Mouse (Mus musculus) lung, embryonic 14.5 days (tissue): ENCODE measurements at regions not wholly inside any gene's neighbourhood (a gene's known extent, or its start where the extent isn't known, plus 50 kb on each side); places are given as distances from the start of the nearest gene placed in this dataset.

Source experiments
- ATAC-seq: fragments of 200-750 bp; cut with Nextera tagmentation; 2 replicates; pipeline ENCODE4 v1.8.0; 2017; ENCODE audit warnings: mild to moderate bottlenecking, moderate TSS enrichment, moderate library complexity; ENCODE audit not compliant: insufficient read depth
- DNase-seq: peaks from one replicate; pipeline ENCODE4 v3.0.0-alpha.2; 2015
- H3K27ac ChIP-seq: fragments of 300-500 bp; sonication (generic); 2 replicates; pipeline ENCODE4 v1.5.1; 2014; ENCODE audit warnings: low read depth, mild to moderate bottlenecking, moderate library complexity
- H3K27me3 ChIP-seq: fragments of 300-500 bp; sonication (generic); 2 replicates; pipeline ENCODE4 v1.6.1; 2014; ENCODE audit warnings: low read length, control low read depth; ENCODE audit not compliant: insufficient read depth
- H3K36me3 ChIP-seq: fragments of 300-500 bp; sonication (generic); 2 replicates; pipeline ENCODE4 v1.6.1; 2014; ENCODE audit warnings: control low read depth; ENCODE audit not compliant: insufficient read depth
- H3K4me1 ChIP-seq: fragments of 300-500 bp; sonication (generic); 2 replicates; pipeline ENCODE4 v1.6.1; 2014; ENCODE audit warnings: antibody characterized with exemption, control low read depth; ENCODE audit not compliant: insufficient read depth
- H3K4me2 ChIP-seq: fragments of 300-500 bp; sonication (generic); 2 replicates; pipeline ENCODE4 v1.6.1; 2014; ENCODE audit warnings: mild to moderate bottlenecking
- H3K4me3 ChIP-seq: fragments of 300-500 bp; sonication (generic); 2 replicates; pipeline ENCODE4 v1.5.1; 2014; ENCODE audit warnings: low read depth, low read length
- H3K9ac ChIP-seq: fragments of 300-500 bp; sonication (generic); 2 replicates; pipeline ENCODE4 v1.6.1; 2014
- H3K9me3 ChIP-seq: fragments of 300-500 bp; sonication (generic); 2 replicates; pipeline ENCODE4 v1.6.1; 2016; ENCODE audit warnings: low read depth, low read length, control low read depth
- CTCF ChIP-seq: IDR thresholded peaks from 2 replicates; pipeline ENCODE4 v1.5.1; 2016; ENCODE audit warnings: antibody characterized with exemption, low read depth
- WGBS: fragments of 180-500 bp; shearing (Covaris S2); extraction: QIAGEN DNeasy Blood & Tissue Kit; methylation state at CpG from one replicate; pipeline ENCODE4 v1.1.7; 2014; 5-methylcytosine and 5-hydroxymethylcytosine counted together

- H3K4me3 ChIP-seq = no peak overlapping the region
These were observed 139.2 kb upstream of the Podxl start for GRCm38 (mm10) chr6:31702931-31703330.

DNA sequence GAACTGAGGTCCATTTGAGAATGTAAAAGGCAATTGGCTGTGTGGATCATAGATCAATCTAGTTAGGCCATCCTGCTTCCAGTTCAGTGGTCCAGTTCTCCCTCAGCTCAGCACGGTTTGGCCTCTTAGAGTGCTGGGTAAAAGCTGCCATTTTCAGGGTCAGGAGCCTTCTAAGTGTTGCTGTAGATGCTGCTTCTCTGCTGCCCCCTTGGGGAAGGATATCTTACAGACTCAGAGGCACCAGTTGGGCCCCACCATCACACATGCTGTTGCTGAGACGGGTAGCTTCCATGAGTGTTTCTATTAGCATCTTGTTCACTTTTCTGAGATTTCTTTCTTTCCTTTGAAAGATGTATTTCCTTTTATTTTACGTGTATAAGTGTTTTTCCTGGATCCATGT is 132.1 kb upstream of the Podxl start:
- H3K27ac ChIP-seq = no peak overlapping the region
- DNase-seq (no peak), ATAC-seq (no peak)
- WGBS = 57% methylated on average over 3 of the region's 3 CpGs
- H3K4me2 ChIP-seq = no peak overlapping the region
- no peaks in the 10 kb centered on the region for H3K36me3 ChIP-seq
- no peaks in the 10 kb centered on the region for H3K27me3 ChIP-seq
- no peak overlapping the region for H3K9ac ChIP-seq
- H3K4me1 ChIP-seq = no peaks in the 10 kb centered on the region
- peak; percentile 10; the same call in 1 of the 2 replicates for TF ChIP-seq CTCF
- no peaks in the 10 kb centered on the region for H3K9me3 ChIP-seq
- H3K4me3 ChIP-seq = no peak overlapping the region

More at GRCm38 (mm10) chr6:31702931-31703330, 139.2 kb upstream of the Podxl start:
- no peaks in the 10 kb centered on the region for H3K27me3 ChIP-seq
- H3K4me1 ChIP-seq = no peaks in the 10 kb centered on the region
- ATAC-seq (no peak), DNase-seq (no peak)
- TF ChIP-seq CTCF = no peak
- no peak overlapping the region for H3K9ac ChIP-seq
- no peaks in the 10 kb centered on the region for H3K36me3 ChIP-seq
- H3K27ac ChIP-seq = no peak overlapping the region
- H3K4me2 ChIP-seq = no peak overlapping the region
- H3K9me3 ChIP-seq = no peaks in the 10 kb centered on the region
- WGBS = 40% methylated on average over 7 of the region's 7 CpGs

- H3K4me1 ChIP-seq = no peaks in the 10 kb centered on the region
- TF ChIP-seq CTCF = no peak; the same call in 1 of the 2 replicates
- no peaks in the 10 kb centered on the region for H3K9me3 ChIP-seq
- H3K36me3 ChIP-seq = no peaks in the 10 kb centered on the region
- no peak overlapping the region for H3K4me2 ChIP-seq
- WGBS = 85% methylated on average over 1 of the region's 1 CpGs
- no peak overlapping the region for H3K4me3 ChIP-seq
- no peak overlapping the region for H3K27ac ChIP-seq
- ATAC-seq (no peak), DNase-seq (no peak)
- H3K27me3 ChIP-seq = no peaks in the 10 kb centered on the region
- H3K9ac ChIP-seq = no peak overlapping the region
These were observed 129.3 kb upstream of the Podxl start for GRCm38 (mm10) chr6:31693047-31693446.

DNA sequence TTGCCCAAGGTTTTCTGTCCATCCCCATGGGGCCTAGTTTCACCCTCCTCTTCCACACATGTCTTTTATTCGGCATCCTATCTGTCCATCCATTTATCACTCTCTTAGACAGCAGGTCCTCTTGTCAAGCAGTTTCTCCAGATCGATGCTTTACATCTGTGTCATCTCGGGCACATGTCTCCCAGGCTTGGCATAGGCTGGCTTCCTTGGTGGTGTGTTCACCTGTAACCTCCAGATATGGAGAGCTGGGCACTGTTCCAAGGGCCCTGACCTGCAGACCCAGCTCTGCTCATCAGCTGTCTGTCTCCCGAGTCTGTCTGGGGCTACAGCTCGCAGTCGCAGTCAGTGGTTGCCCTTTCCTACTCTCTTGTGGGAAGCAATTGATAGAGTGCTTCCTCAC is 128.2 kb upstream of the Podxl start:
- no peak overlapping the region for H3K4me2 ChIP-seq
- H3K9me3 ChIP-seq = no peaks in the 10 kb centered on the region
- H3K4me1 ChIP-seq = no peaks in the 10 kb centered on the region
- DNase-seq (no peak), ATAC-seq (no peak)
- no peaks in the 10 kb centered on the region for H3K27me3 ChIP-seq
- H3K36me3 ChIP-seq = no peaks in the 10 kb centered on the region
- H3K9ac ChIP-seq = no peak overlapping the region
- no peak for TF ChIP-seq CTCF
- H3K27ac ChIP-seq = no peak overlapping the region
- no peak overlapping the region for H3K4me3 ChIP-seq
- 67% methylated on average over 6 of the region's 6 CpGs for WGBS

DNA sequence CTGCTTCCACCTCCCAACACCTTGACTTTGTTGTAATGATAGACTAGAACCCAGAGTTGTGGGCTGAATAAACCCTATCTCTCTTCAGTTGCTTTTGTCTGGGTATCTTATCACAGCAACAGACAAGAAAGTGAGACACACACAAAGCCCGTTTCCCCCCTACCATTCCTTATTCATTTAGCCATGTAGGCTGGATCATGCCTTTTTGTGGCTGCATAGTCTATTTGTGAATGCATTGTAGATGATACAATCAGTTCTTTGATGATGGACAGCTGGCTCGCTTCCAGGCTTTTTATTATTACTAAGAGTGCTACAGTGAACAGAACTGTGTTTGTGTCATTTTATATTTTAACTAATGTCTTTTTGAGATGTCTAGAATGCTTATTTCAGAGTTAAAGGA is 116.3 kb upstream of the Podxl start:
- 66% methylated on average over 2 of the region's 2 CpGs for WGBS
- no peak overlapping the region for H3K9ac ChIP-seq
- no peaks in the 10 kb centered on the region for H3K27me3 ChIP-seq
- no peak overlapping the region for H3K4me3 ChIP-seq
- no peaks in the 10 kb centered on the region for H3K36me3 ChIP-seq
- no peaks in the 10 kb centered on the region for H3K4me1 ChIP-seq
- ATAC-seq = no peak
- H3K27ac ChIP-seq = no peak overlapping the region
- DNase-seq = no peak
- H3K9me3 ChIP-seq = no peaks in the 10 kb centered on the region
- no peak overlapping the region for H3K4me2 ChIP-seq
- no peak for TF ChIP-seq CTCF

DNA sequence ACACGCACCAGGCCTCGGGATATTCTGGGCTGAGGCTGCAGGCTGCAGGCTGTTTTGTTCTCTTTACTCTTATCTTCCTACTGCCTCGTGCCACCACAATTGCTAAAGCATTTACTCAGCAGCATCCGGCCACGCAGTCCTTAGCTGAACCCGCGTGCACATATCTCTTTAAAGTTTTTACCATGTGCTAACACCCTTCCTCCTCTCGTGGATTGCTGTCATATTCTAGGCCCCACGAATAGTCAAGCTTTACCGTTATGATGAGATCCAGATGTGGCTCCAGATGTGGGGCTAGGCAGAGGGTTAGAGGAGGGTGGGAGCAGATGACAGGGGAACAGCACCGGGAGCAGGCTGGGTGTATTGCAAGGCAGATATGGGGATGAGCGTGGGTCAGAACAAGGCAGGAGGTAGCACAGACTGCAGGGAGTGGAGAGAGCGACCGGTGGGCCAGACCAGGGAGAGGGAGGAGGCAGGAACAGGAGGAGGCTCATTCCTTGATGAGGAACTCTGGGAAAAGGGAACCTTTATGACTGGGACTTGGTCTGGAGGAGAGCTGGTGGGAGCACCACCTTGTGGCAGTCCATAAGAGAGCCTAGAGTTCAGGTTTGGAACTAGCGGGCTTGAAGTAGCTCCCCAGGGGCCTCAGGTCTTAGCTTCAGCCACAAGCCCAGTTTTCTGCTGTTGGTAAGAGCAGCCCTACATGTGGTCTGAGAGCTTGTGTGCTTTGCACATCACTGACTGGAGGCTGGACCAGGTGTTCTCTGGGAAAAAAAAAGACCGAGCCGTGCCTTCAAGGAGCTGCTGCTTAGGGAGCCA is 102.1 kb upstream of the Podxl start:
- no peak; the same call in 1 of the 2 replicates for TF ChIP-seq CTCF
- Histone ChIP-seq H3K27ac (no peak overlapping the region), H3K4me1 (no peaks in the 10 kb centered on the region), H3K4me2 (no peak overlapping the region), H3K4me3 (no peak overlapping the region), H3K9ac (no peak overlapping the region), H3K27me3 (no peaks in the 10 kb centered on the region), H3K9me3 (no peaks in the 10 kb centered on the region), H3K36me3 (no peaks in the 10 kb centered on the region)
- DNase-seq (peak; percentile 24), ATAC-seq (no peak)
- WGBS = 33% methylated on average over 17 of the region's 17 CpGs

DNA sequence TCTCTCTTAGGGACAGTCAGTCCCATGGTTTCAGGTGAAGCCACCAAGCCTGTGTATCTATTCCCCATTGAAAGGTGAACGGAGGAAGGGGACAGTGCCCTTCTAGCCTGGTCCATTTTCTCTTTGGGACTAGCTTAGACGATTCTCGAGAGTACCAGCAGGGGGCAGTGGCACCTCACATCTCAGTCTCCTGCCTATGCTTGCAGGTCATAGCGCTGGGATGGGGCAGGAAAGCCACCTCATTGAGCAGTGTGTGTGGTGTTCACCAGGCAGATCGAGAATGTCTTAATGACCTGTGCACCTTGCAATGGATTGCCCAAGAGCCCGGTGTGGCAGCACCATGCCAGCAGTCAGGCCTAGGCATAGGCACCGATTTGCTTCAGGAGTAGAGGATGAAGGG is 100.7 kb upstream of the Podxl start:
- TF ChIP-seq CTCF = peak; percentile 95
- ATAC-seq = peak; percentile 48; the same call in 1 of the 2 replicates
- Histone ChIP-seq H3K27ac (no peak overlapping the region), H3K9me3 (no peaks in the 10 kb centered on the region), H3K27me3 (no peaks in the 10 kb centered on the region), H3K4me3 (no peak overlapping the region), H3K4me1 (no peaks in the 10 kb centered on the region), H3K9ac (no peak overlapping the region), H3K4me2 (no peak overlapping the region), H3K36me3 (no peaks in the 10 kb centered on the region)
- DNase-seq = peak; percentile 83
- 21% methylated on average over 7 of the region's 7 CpGs for WGBS
